Mouse (Mus musculus): ENCODE data around the gene Pgd.

- no peak for TF ChIP-seq MAX (IDR thresholded peaks at IDR 0.05)
- TF ChIP-seq CTCF (IDR thresholded peaks at IDR 0.05; ENCODE audit: control insufficient read depth, insufficient read depth, insufficient read length), result no peak
Measured at GRCm38 (mm10) chr4:149213466-149213865, 46.9 kb upstream of the Pgd start.

Data from C2C12 (cell line).